ENCODE assay signal across 8 mouse cellular contexts in genomic region chr7:90067961-90068665, GRCm38 (mm10).
A peak's percentile ranks its signal among the peaks of the same experiment; 100 is the strongest.
DNase-seq lines count a peak whose midpoint lies in the region; ATAC-seq lines count a peak whose summit lies in the region.

No protein-coding gene starts in this region.

- H3K4me1 ChIP-seq in heart, embryonic 12.5 days (replicated peaks) = peaks cover 5% of the 10 kb centered on the region; the same call in 1 of the 2 replicates

- 0 out of 2 replicates have a peak, but pooled peaks cover 2% of the 10 kb centered on the region for H3K9me3 ChIP-seq in heart, embryonic 12.5 days (replicated peaks)

- 81% methylated on average over 3 of the region's 3 CpGs for WGBS in heart, embryonic 12.5 days

- peak; percentile 93 for DNase-seq in heart, adult 11 months
- DNase-seq in heart, postnatal 25 days (ENCODE audit: low spot score) = no peak
- DNase-seq in A20 (ENCODE audit: low read depth, low spot score) = peak; percentile 49
- DNase-seq in lung, postnatal 36 days = peak; percentile 58
- no peak for DNase-seq in layer of hippocampus, postnatal 10 days (ENCODE audit: low spot score in 2 of 2)
- no peak for DNase-seq in adipocyte (ENCODE audit: low spot score)
- DNase-seq in left cerebral cortex, adult 9 months (ENCODE audit: low spot score in 2 of 2) = no peak

- H3K27ac ChIP-seq in heart, embryonic 12.5 days (ENCODE audit: poor library complexity, severe bottlenecking) = no peak overlapping the region

- H3K27me3 ChIP-seq in heart, embryonic 12.5 days (replicated peaks) = no peaks in the 10 kb centered on the region

- intact Hi-C loops in heart, postnatal 25 days (cut with DNase I) = no loop called here

- H3K9ac ChIP-seq in heart, embryonic 12.5 days = no peak overlapping the region

- peak; percentile 25; the same call in 1 of the 2 replicates for ATAC-seq in heart, embryonic 12.5 days (ENCODE audit: insufficient number of reproducible peaks, low FRiP score)

- no peak overlapping the region for H3K4me2 ChIP-seq in heart, embryonic 12.5 days

- no peak overlapping the region for H3K4me3 ChIP-seq in heart, embryonic 12.5 days

- H3K36me3 ChIP-seq in heart, embryonic 12.5 days = no peaks in the 10 kb centered on the region

Comparison
In these comparisons a context has a peak if more than half of its experiments do, and no peak if none do; other contexts are left out.
1. DNase-seq: peak in heart, adult 11 months (single experiment), A20 (single experiment) and lung, postnatal 36 days (single experiment); none in heart, postnatal 25 days (single experiment), layer of hippocampus, postnatal 10 days (0 of 2), adipocyte (single experiment) and left cerebral cortex, adult 9 months (0 of 2).